8 mouse cellular contexts compared by ENCODE assay signal in the genomic region with DNA sequence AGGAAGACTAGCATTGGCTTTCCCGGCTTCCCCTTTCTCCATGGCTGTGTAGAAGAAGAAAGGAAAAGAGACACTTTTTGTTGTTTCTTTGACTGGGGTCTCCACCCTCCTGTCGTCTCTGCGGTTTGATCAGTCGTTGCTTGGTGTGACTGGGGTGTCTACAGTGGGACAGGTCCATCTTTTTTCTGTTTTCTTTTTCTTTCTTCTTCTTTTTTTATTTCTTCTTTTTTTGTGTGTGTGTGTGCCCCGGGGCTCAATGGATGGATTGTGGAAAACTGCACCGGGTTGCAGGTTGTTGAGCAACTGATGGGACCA. TPM values are rescaled to one million over a fixed set of nuclear protein-coding genes. Genes with fewer than 3 reads are reported as not detected.
A peak's percentile ranks its signal among the peaks of the same experiment; 100 is the strongest.
DNase-seq lines count a peak whose midpoint lies in the region; ATAC-seq and TF ChIP-seq lines count a peak whose summit lies in the region.

No protein-coding gene starts in this region.

- peak overlapping the region; percentile 73 for H3ac ChIP-seq in C2C12 (ENCODE audit: control insufficient read depth, insufficient read length, low read depth)

- 0% methylated on average over 6 of the region's 6 CpGs for WGBS in heart, embryonic 16.5 days
- WGBS in liver, embryonic 16.5 days (ENCODE audit: insufficient replicate concordance), result 0% methylated on average over 6 of the region's 6 CpGs

- peaks cover 3% of the 10 kb centered on the region for H3K4me1 ChIP-seq in heart, embryonic 16.5 days (ENCODE audit: control insufficient read depth, insufficient read depth, low read length)
- no peaks in the 10 kb centered on the region for H3K4me1 ChIP-seq in liver, embryonic 16.5 days (ENCODE audit: control insufficient read depth, low read depth, low read length)

- DNase-seq in gastrocnemius, adult 2 months, result no peak
- DNase-seq in gastrocnemius, adult 18-20 months (ENCODE audit: low spot score), result no peak
- DNase-seq in T-cell, adult 2 months (ENCODE audit: low spot score), result no peak
- no peak for DNase-seq in urinary bladder, postnatal 10 days (ENCODE audit: low spot score)
- DNase-seq in B cell, adult 2 months, result no peak

- peak overlapping the region; percentile 81 for H3K4me3 ChIP-seq in gastrocnemius, adult 2 months
- H3K4me3 ChIP-seq in C2C12 (ENCODE audit: insufficient read depth, poor library complexity, severe bottlenecking), result peak overlapping the region; percentile 85
- H3K4me3 ChIP-seq in heart, embryonic 16.5 days (ENCODE audit: low read length), result peak overlapping the region; percentile 81
- H3K4me3 ChIP-seq in liver, embryonic 16.5 days (ENCODE audit: low read depth, low read length), result peak overlapping the region; percentile 55

- H3K4me2 ChIP-seq in heart, embryonic 16.5 days (ENCODE audit: low read depth, low read length), result peak overlapping the region; percentile 81
- H3K4me2 ChIP-seq in liver, embryonic 16.5 days (ENCODE audit: low read depth, low read length), result peak overlapping the region; percentile 66

- no peak for ATAC-seq in heart, embryonic 16.5 days (replicated peaks; ENCODE audit: extremely low read depth, insufficient read depth, low FRiP score)
- ATAC-seq in liver, embryonic 16.5 days (ENCODE audit: low read depth), result no peak

- no peaks in the 10 kb centered on the region for H3K27me3 ChIP-seq in C2C12 (ENCODE audit: control insufficient read depth, insufficient read depth, insufficient read length)
- H3K27me3 ChIP-seq in heart, embryonic 16.5 days (ENCODE audit: control insufficient read depth, insufficient read depth, low read length), result peaks cover 4% of the 10 kb centered on the region; the same call in 1 of the 2 replicates
- peaks cover 42% of the 10 kb centered on the region for H3K27me3 ChIP-seq in liver, embryonic 16.5 days (ENCODE audit: control insufficient read depth, insufficient read depth, low read depth, low read length)

- no peaks in the 10 kb centered on the region for H3K36me3 ChIP-seq in C2C12 (ENCODE audit: control insufficient read depth, insufficient read depth)
- H3K36me3 ChIP-seq in heart, embryonic 16.5 days (ENCODE audit: control insufficient read depth, insufficient read depth), result no peaks in the 10 kb centered on the region
- H3K36me3 ChIP-seq in liver, embryonic 16.5 days (ENCODE audit: control insufficient read depth, insufficient read depth), result no peaks in the 10 kb centered on the region

- no peak overlapping the region for H3K27ac ChIP-seq in gastrocnemius, adult 2 months
- 0 out of 2 replicates have a peak overlapping the region, but pooled peaks have one; percentile 28 for H3K27ac ChIP-seq in heart, embryonic 16.5 days (ENCODE audit: low read length)
- no peak overlapping the region for H3K27ac ChIP-seq in liver, embryonic 16.5 days (ENCODE audit: low read length)

- H3K9me3 ChIP-seq in heart, embryonic 16.5 days (replicated peaks; ENCODE audit: control insufficient read depth, low read length), result no peaks in the 10 kb centered on the region
- H3K9me3 ChIP-seq in liver, embryonic 16.5 days (replicated peaks; ENCODE audit: control insufficient read depth, low read length), result no peaks in the 10 kb centered on the region

- peaks cover 51% of the 10 kb centered on the region for H3K79me3 ChIP-seq in C2C12 (ENCODE audit: low read depth)

- H3K79me2 ChIP-seq in C2C12 (ENCODE audit: control insufficient read depth, insufficient read depth), result peaks cover 53% of the 10 kb centered on the region

- no peak for TF ChIP-seq CTCF in gastrocnemius, adult 2 months (IDR thresholded peaks at IDR 0.05)
- no peak for TF ChIP-seq CTCF in C2C12 (IDR thresholded peaks at IDR 0.05; ENCODE audit: control insufficient read depth, insufficient read depth, insufficient read length)

- peak overlapping the region; percentile 72 for H3K9ac ChIP-seq in heart, embryonic 16.5 days (ENCODE audit: low read length)
- H3K9ac ChIP-seq in liver, embryonic 16.5 days (ENCODE audit: low read depth, low read length), result no peak overlapping the region

- intact Hi-C loops in gastrocnemius, adult 2 months (cut with DNase I), result no loop called here

TF ChIP-seq in C2C12, 6 proteins besides CTCF, POLR2A, EP300 and RAD21:
- TF ChIP-seq CEBPB (IDR thresholded peaks at IDR 0.05; ENCODE audit: low read depth) (peak; percentile 49), MYOD1 (IDR thresholded peaks at IDR 0.05; ENCODE audit: control insufficient read depth, insufficient read length, low read depth) (no peak)
TF ChIP-seq in C2C12: peak in this region for 1.

RNA-seq across cellular contexts. Expression of a gene that starts 1.0 kb away (rescaled TPM):
- total RNA-seq in gastrocnemius, adult 2 months (2021), result under 1 TPM; 0.51 to 0.73 TPM
- total RNA-seq in gastrocnemius, adult 18-20 months (2021), result under 1 TPM; 0.57 to 0.59 TPM
- polyA plus RNA-seq in C2C12 (2012; fragmentation: generic; extraction: Trizol), result 9.8 TPM
- polyA plus RNA-seq in heart, embryonic 16.5 days (2015; fragmentation: Nextera tagmentation; extraction: Ambion mirVana), result 3.6 and 5.9 TPM in 2 replicates
- polyA plus RNA-seq in liver, embryonic 16.5 days (2015; fragmentation: Nextera tagmentation; extraction: Ambion mirVana), result 0.76 and 0.89 TPM in 2 replicates
